In the genomic region with DNA sequence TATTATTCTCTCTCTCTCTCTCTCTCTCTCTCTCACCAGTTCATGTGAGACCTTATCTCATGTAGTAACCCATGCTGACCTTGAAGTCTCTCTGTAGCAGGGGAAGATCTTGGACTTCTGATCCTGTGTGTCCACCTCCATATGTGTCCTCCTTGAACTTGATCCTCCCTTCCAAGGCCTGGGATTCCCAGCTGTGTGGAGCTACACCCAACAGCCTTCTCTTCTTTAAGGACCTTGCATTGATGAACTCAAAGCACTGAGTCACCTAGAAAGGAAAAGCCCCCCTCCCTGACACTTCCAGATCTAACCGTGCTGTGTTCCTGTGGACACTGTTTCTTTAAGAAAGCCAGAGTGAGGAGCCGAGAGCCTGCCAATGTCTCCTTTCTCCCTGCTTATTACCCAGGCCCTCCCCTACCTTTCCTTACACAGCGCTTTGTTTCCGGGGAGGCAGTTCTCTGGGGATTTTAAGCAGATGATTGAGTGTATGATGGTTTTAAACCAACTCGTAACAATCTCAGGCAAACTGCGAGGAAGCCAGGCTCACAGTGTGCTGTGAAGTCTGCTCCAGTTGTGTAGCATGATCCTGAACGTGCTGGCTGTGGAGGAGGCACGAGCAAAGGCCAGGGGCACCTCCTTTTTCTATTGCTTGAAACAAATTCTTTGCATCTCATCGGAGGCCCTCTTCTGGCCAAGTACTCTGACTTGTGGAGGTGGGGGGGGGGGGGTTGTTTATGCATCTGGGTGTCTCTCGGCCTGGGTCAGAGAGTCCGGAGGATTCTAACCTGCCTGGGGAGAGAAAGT, we compare ENCODE assay signal across 9 mouse cellular contexts.
A peak's percentile ranks its signal among the peaks of the same experiment; 100 is the strongest.
DNase-seq lines count a peak whose midpoint lies in the region; ATAC-seq lines count a peak whose summit lies in the region.
"Had no signal": no experiment of that assay in that cellular context is flagged by ENCODE, and none has a peak within 500 bp of the region (broad histone marks: within the 10 kb centered on the region; RNA-seq: fewer than 3 reads in every experiment).

No protein-coding gene starts in this region.

- H3K9me3 ChIP-seq in intestine, embryonic 14.5 days (ENCODE audit: control insufficient read depth, low read length): no peaks in the 10 kb centered on the region

- H3K9ac ChIP-seq in intestine, embryonic 14.5 days (ENCODE audit: low read length): 0 out of 2 replicates have a peak overlapping the region, but pooled peaks have one; percentile 14

- peak; percentile 94 for ATAC-seq in frontal cortex, adult (ENCODE audit: low TSS enrichment)
- peak; percentile 47 for ATAC-seq in intestine, embryonic 14.5 days (replicated peaks; ENCODE audit: low FRiP score, low TSS enrichment, low read depth)

- peak overlapping the region; percentile 5; the same call in 1 of the 2 replicates for H3K4me2 ChIP-seq in intestine, embryonic 14.5 days (ENCODE audit: low read length)

- peaks cover 16% of the 10 kb centered on the region for H3K4me1 ChIP-seq in intestine, embryonic 14.5 days (replicated peaks; ENCODE audit: control insufficient read depth, insufficient read depth, low read length)

- H3K4me3 ChIP-seq in intestine, embryonic 14.5 days (ENCODE audit: low read depth, low read length): no peak overlapping the region

- H3K27ac ChIP-seq in intestine, embryonic 14.5 days (ENCODE audit: low read depth): peak overlapping the region; percentile 35; the same call in 1 of the 2 replicates

- no peaks in the 10 kb centered on the region for H3K27me3 ChIP-seq in intestine, embryonic 14.5 days (replicated peaks; ENCODE audit: control insufficient read depth, insufficient read depth, low read length)
- no peaks in the 10 kb centered on the region for H3K27me3 ChIP-seq in splenic B cell, adult 2 months (ENCODE audit: control insufficient read depth, insufficient read depth, low read length, poor library complexity, severe bottlenecking)

- no peak for DNase-seq in frontal cortex, postnatal 14 days (ENCODE audit: low spot score in 2 of 2)
- DNase-seq in ovary, postnatal 36 days (ENCODE audit: low spot score): peak; percentile 23
- no peak for DNase-seq in ovary, postnatal 14 days (ENCODE audit: low spot score)
- peak; percentile 65 for DNase-seq in intestine, embryonic 14.5 days (ENCODE audit: low spot score)
- peak; percentile 29 for DNase-seq in splenic B cell, adult 2 months (ENCODE audit: low read depth, low spot score)
- no peak for DNase-seq in B cell, adult 2 months
- no peak for DNase-seq in adrenal gland, adult 18-20 months (ENCODE audit: low spot score in 2 of 2)
- DNase-seq: adrenal gland, postnatal 14 days had no signal

- no peaks in the 10 kb centered on the region for H3K36me3 ChIP-seq in intestine, embryonic 14.5 days (ENCODE audit: control insufficient read depth, insufficient read depth, low read length)
- no peaks in the 10 kb centered on the region for H3K36me3 ChIP-seq in splenic B cell, adult 2 months (ENCODE audit: control insufficient read depth, insufficient read depth, low read length, poor library complexity, severe bottlenecking)

- WGBS in intestine, embryonic 14.5 days: 12% methylated on average over 11 of the region's 11 CpGs

Comparison
In these comparisons a context has a peak if more than half of its experiments do, and no peak if none do; other contexts are left out.
1. DNase-seq: peak in ovary, postnatal 36 days (single experiment), intestine, embryonic 14.5 days (single experiment) and splenic B cell, adult 2 months (single experiment); none in frontal cortex, postnatal 14 days (0 of 2), ovary, postnatal 14 days (single experiment), B cell, adult 2 months (0 of 2) and adrenal gland, adult 18-20 months (0 of 2).